Mouse (Mus musculus) testis, postnatal 10 days (tissue): ENCODE measurements around the gene Actl6a.

Source experiments
- DNase-seq: peaks from one replicate; pipeline ENCODE4 v3.0.0; 2021; ENCODE audit warnings: low spot score

Gene Actl6a

DNA sequence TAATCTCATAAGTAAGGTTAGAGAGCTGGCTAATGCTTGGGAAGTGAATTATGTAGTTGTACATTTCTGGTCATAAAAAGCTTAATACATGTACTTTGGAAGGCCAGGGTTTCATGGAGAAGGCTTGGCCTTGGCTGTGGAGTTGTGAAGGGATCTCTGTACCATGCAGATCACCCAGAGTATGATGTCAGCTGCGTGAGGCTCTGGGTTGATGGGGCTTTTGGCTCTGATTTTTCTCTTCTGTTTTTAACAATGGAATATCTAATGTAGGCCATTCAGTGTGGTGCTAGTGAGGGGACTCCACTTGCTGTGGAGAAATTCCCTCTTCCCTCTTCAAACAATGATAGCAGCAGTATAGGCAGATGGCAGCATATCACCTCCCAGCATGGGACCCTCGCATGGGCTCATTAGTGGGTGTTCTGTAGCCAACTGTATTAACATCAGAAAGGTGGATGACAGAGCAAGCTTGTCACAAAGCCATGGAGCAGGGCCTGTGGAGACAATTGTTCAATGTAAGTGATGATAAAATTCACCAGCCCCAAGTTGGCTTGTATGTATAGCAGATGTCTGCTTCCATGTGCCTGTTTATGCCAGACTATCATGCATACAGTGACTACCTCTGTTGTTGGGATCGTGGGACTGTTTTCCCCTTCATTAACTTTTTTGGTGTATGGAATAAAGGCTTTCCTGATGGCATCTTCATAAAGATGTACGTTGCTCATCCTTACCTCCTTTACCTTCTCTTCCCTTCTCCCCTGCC is 43.9 kb downstream of the Actl6a start:
- DNase-seq = no peak

DNA sequence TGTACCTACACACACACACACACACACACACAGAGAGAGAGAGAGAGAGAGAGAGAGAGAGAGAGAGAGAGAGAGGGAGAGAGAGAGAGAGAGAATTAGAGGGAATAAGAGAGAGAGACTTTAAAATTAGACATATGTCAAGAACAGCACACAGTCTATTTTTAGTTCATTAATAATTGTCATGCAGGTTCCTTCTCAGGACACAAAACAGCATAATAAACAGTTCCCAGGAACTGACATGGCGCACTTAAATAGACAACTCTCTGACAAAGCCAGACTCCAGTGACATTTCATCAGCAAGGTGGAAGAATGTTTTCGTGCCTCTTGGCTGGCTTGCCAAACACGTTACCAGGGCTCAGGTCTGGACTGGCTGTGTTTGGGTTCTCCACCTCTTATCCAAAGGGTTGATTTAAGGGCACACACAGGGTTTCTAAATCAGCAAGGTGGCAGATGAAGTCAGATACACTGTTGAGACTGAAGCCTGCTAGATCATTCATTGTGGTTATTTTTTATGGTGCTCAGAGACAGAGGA is 48.4 kb downstream of the Actl6a start:
- DNase-seq = no peak

DNA sequence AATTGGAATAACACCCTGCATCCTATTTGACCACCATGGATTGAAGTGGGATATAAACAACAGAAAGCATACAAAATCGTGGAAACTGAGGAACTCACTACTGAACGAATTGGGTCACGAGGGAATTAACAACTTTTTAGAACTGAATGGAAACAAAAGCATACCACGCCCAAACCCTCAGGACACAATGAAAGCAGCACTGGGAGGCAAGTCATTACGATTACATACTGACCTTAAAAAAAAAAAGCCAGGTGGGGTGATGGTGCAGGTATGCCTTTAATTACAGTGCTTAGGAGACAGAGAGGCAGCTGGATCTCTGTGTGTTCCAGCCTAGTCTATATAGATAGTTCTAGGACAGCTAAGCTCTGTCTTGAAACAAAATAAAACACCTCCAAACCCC is 53.1 kb downstream of the Actl6a start:
- no peak for DNase-seq

DNA sequence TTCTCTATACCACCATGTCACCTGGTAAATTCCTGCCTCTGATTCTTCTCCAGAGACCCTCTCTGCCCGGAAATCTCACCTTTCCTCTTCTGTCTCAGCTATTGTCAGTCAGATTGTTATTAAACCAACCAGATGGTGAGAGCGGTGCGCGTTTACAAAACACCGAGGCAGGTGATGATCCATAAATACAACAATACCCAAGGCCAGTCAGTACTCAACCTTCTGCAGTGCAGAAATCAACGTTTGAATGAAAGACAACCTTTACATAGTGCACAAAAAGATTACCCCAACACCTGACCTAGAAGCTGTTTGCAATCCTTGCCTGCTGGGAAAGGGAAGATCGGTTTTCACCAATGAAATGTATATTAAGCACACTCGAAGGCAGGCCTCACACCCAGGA is 56.9 kb downstream of the Actl6a start:
- DNase-seq = no peak

DNA sequence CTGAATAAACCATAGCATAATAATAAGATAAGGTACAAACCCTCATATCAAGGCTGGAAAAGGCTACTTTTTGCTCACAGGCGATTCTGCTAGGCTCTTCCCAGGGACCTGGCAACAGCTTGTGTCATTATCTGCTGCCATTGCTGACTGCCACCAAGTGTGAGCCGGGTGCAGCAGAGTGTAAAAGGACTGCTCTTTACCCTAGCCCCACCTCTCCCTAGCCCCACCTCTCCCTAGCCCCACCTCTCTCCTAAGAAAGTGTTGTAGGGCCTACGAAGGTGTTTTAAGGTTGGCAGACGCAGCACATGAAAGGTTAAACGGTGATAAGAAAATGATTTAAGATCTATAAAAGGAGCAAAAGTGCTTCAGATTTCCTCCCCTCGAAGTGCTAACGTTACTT is 57.8 kb downstream of the Actl6a start:
- DNase-seq = no peak

DNA sequence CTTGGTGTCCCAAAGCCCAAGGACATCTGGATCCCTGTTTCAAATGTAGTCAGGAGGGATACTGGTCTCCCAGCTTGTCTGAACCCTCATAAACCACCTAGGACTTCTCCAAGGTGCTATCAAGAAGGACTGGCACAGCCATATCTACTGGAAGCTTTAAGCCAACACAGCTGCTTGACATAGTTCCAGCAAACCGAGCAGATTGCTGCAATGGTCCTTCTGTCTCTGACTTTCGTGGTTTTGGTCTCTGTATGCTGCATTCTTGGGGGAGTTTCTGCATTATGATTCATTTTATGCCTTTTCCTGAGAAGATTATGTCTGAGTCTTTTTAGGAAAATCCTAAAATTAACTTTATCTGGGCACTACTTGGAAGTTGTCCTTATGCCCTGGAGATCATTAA is 64.7 kb downstream of the Actl6a start:
- no peak for DNase-seq
